Mouse (Mus musculus) stomach, embryonic 14.5 days (tissue): Measurements from ENCODE around the gene Srsf2. TPM values are rescaled to one million over a fixed set of nuclear protein-coding genes. Genes with fewer than 3 reads are reported as not detected.

ENCODE experiments used
- ATAC-seq: fragments of 200-750 bp; cut with Nextera tagmentation; 2 replicates; pipeline ENCODE4 v1.8.0; 2017; ENCODE audit warnings: low read depth, moderate TSS enrichment; ENCODE audit not compliant: insufficient number of reproducible peaks, insufficient read depth, low FRiP score
- H3K27ac ChIP-seq: fragments of 300-500 bp; sonication (generic); 2 replicates; pipeline ENCODE4 v1.5.1; 2014; ENCODE audit warnings: mild to moderate bottlenecking, low read length, moderate library complexity, mixed read lengths
- H3K27me3 ChIP-seq: fragments of 300-500 bp; sonication (generic); 2 replicates; pipeline ENCODE4 v1.6.1; 2014; ENCODE audit warnings: low read length, control low read depth, mixed read lengths; ENCODE audit not compliant: control insufficient read depth, insufficient read depth
- H3K36me3 ChIP-seq: fragments of 300-500 bp; sonication (generic); 2 replicates; pipeline ENCODE4 v1.6.1; 2014; ENCODE audit warnings: mild to moderate bottlenecking, control low read depth, low read length, moderate library complexity, mixed read lengths; ENCODE audit not compliant: control insufficient read depth, insufficient read depth
- H3K4me1 ChIP-seq: fragments of 300-500 bp; sonication (generic); 2 replicates; pipeline ENCODE4 v1.6.1; 2014; ENCODE audit warnings: low read length, control low read depth, mixed read lengths; ENCODE audit not compliant: control insufficient read depth, insufficient read depth
- H3K4me2 ChIP-seq: fragments of 300-500 bp; sonication (generic); replicated peaks from 2 replicates; pipeline ENCODE4 v1.6.1; 2014; ENCODE audit warnings: low read depth, low read length, control low read depth
- H3K4me3 ChIP-seq: fragments of 300-500 bp; sonication (generic); 2 replicates; pipeline ENCODE4 v1.5.1; 2014; ENCODE audit warnings: low read depth, low read length, control low read depth
- H3K9ac ChIP-seq: fragments of 300-500 bp; sonication (generic); replicated peaks from 2 replicates; pipeline ENCODE4 v1.6.1; 2014; ENCODE audit warnings: low read depth, mild to moderate bottlenecking, control low read depth, low read length, moderate library complexity, mixed read lengths
- H3K9me3 ChIP-seq: fragments of 300-500 bp; sonication (generic); 2 replicates; pipeline ENCODE4 v1.6.1; 2016; ENCODE audit warnings: low read depth, low read length, control low read depth; ENCODE audit not compliant: control insufficient read depth
- WGBS: fragments of 180-500 bp; shearing (Covaris S2); extraction: QIAGEN DNeasy Blood & Tissue Kit; methylation state at CpG from one replicate; pipeline ENCODE4 v1.1.7; 2014; 5-methylcytosine and 5-hydroxymethylcytosine counted together
- polyA plus RNA-seq: library from polyadenylated mRNA; unstranded; fragments of >200 nt; fragmentation: Nextera tagmentation; extraction: Ambion mirVana; gene quantifications from 2 replicates; pipeline ENCODE4 v1.2.1, GENCODE M21; 2014

The Srsf2 gene
- polyA plus RNA-seq, 1 experiment from 2014 or later = 821 TPM

GRCm38 (mm10) chr11:116842531-116843260, 10.2 kb downstream of the Srsf2 start:
- H3K4me3 ChIP-seq = peak overlapping the region; percentile 76
- peak overlapping the region; percentile 89 for H3K9ac ChIP-seq
- ATAC-seq = peak; percentile 64
- H3K4me1 ChIP-seq = peaks cover 27% of the 10 kb centered on the region
- no peaks in the 10 kb centered on the region for H3K9me3 ChIP-seq
- peak overlapping the region; percentile 66 for H3K4me2 ChIP-seq
- under 1% methylated on average over 73 of the region's 73 CpGs for WGBS
- H3K27me3 ChIP-seq = no peaks in the 10 kb centered on the region
- H3K36me3 ChIP-seq = peaks cover 37% of the 10 kb centered on the region
- H3K27ac ChIP-seq = peak overlapping the region; percentile 100

GRCm38 (mm10) chr11:116840748-116841147, 12.1 kb downstream of the Srsf2 start:
- Histone ChIP-seq H3K36me3 (peaks cover 53% of the 10 kb centered on the region), H3K4me3 (peak overlapping the region; percentile 76), H3K9me3 (no peaks in the 10 kb centered on the region), H3K27ac (no peak overlapping the region), H3K27me3 (no peaks in the 10 kb centered on the region), H3K9ac (0 out of 2 replicates have a peak overlapping the region, but pooled peaks have one; percentile 10), H3K4me2 (peak overlapping the region; percentile 66), H3K4me1 (peaks cover 27% of the 10 kb centered on the region)
- 75% methylated on average over 4 of the region's 4 CpGs for WGBS
- ATAC-seq = no peak

GRCm38 (mm10) chr11:116839601-116840000, 13.3 kb downstream of the Srsf2 start:
- no peak for ATAC-seq
- H3K9ac ChIP-seq = no peak overlapping the region
- H3K36me3 ChIP-seq = peaks cover 61% of the 10 kb centered on the region
- H3K4me1 ChIP-seq = peaks cover 26% of the 10 kb centered on the region
- no peak overlapping the region for H3K27ac ChIP-seq
- no peaks in the 10 kb centered on the region for H3K27me3 ChIP-seq
- WGBS = 78% methylated on average over 7 of the region's 7 CpGs
- no peak overlapping the region for H3K4me2 ChIP-seq
- no peak overlapping the region for H3K4me3 ChIP-seq
- no peaks in the 10 kb centered on the region for H3K9me3 ChIP-seq

- WGBS = 85% methylated on average over 14 of the region's 14 CpGs
- ATAC-seq = no peak
- H3K9me3 ChIP-seq = no peaks in the 10 kb centered on the region
Observed at GRCm38 (mm10) chr11:116838936-116839335, 14.0 kb downstream of the Srsf2 start.

GRCm38 (mm10) chr11:116837441-116837840, 15.5 kb downstream of the Srsf2 start:
- H3K4me3 ChIP-seq = no peak overlapping the region
- no peaks in the 10 kb centered on the region for H3K9me3 ChIP-seq
- no peak overlapping the region for H3K9ac ChIP-seq
- no peak for ATAC-seq
- H3K4me2 ChIP-seq = no peak overlapping the region
- H3K36me3 ChIP-seq = peaks cover 78% of the 10 kb centered on the region
- no peaks in the 10 kb centered on the region for H3K27me3 ChIP-seq
- peaks cover 22% of the 10 kb centered on the region for H3K4me1 ChIP-seq
- H3K27ac ChIP-seq = no peak overlapping the region
- WGBS = 93% methylated on average over 10 of the region's 10 CpGs

More at GRCm38 (mm10) chr11:116838936-116839335, 14.0 kb downstream of the Srsf2 start:
- H3K36me3 ChIP-seq = peaks cover 68% of the 10 kb centered on the region
- H3K27me3 ChIP-seq = no peaks in the 10 kb centered on the region
- no peak overlapping the region for H3K27ac ChIP-seq
- peaks cover 22% of the 10 kb centered on the region for H3K4me1 ChIP-seq
- no peak overlapping the region for H3K4me2 ChIP-seq
- no peak overlapping the region for H3K9ac ChIP-seq
- no peak overlapping the region for H3K4me3 ChIP-seq

GRCm38 (mm10) chr11:116836283-116836682, 16.6 kb downstream of the Srsf2 start:
- peaks cover 78% of the 10 kb centered on the region for H3K36me3 ChIP-seq
- WGBS = 96% methylated on average over 4 of the region's 4 CpGs

GRCm38 (mm10) chr11:116834954-116835353, 17.9 kb downstream of the Srsf2 start:
- H3K4me3 ChIP-seq = no peak overlapping the region
- no peak for ATAC-seq
- no peaks in the 10 kb centered on the region for H3K9me3 ChIP-seq
- no peak overlapping the region for H3K9ac ChIP-seq
- WGBS = 80% methylated on average over 1 of the region's 1 CpGs
- peaks cover 66% of the 10 kb centered on the region for H3K36me3 ChIP-seq
- H3K4me1 ChIP-seq = peaks cover 3% of the 10 kb centered on the region; the same call in 1 of the 2 replicates
- no peak overlapping the region for H3K27ac ChIP-seq
- no peak overlapping the region for H3K4me2 ChIP-seq
- no peaks in the 10 kb centered on the region for H3K27me3 ChIP-seq

More at GRCm38 (mm10) chr11:116836283-116836682, 16.6 kb downstream of the Srsf2 start:
- H3K4me3 ChIP-seq = no peak overlapping the region
- H3K27me3 ChIP-seq = no peaks in the 10 kb centered on the region
- H3K9ac ChIP-seq = no peak overlapping the region
- no peak for ATAC-seq
- H3K27ac ChIP-seq = no peak overlapping the region
- peaks cover 16% of the 10 kb centered on the region for H3K4me1 ChIP-seq
- no peak overlapping the region for H3K4me2 ChIP-seq
- no peaks in the 10 kb centered on the region for H3K9me3 ChIP-seq

- Histone ChIP-seq H3K9me3 (no peaks in the 10 kb centered on the region), H3K36me3 (peaks cover 40% of the 10 kb centered on the region), H3K4me1 (peaks cover 5% of the 10 kb centered on the region; the same call in 1 of the 2 replicates), H3K9ac (no peak overlapping the region), H3K27ac (no peak overlapping the region), H3K4me2 (no peak overlapping the region), H3K4me3 (no peak overlapping the region), H3K27me3 (no peaks in the 10 kb centered on the region)
- 27% methylated on average over 4 of the region's 4 CpGs for WGBS
- ATAC-seq = no peak
Observed at GRCm38 (mm10) chr11:116832172-116832685, 20.7 kb downstream of the Srsf2 start.
